7 mouse cellular contexts compared by ENCODE assay signal in the genomic region with DNA sequence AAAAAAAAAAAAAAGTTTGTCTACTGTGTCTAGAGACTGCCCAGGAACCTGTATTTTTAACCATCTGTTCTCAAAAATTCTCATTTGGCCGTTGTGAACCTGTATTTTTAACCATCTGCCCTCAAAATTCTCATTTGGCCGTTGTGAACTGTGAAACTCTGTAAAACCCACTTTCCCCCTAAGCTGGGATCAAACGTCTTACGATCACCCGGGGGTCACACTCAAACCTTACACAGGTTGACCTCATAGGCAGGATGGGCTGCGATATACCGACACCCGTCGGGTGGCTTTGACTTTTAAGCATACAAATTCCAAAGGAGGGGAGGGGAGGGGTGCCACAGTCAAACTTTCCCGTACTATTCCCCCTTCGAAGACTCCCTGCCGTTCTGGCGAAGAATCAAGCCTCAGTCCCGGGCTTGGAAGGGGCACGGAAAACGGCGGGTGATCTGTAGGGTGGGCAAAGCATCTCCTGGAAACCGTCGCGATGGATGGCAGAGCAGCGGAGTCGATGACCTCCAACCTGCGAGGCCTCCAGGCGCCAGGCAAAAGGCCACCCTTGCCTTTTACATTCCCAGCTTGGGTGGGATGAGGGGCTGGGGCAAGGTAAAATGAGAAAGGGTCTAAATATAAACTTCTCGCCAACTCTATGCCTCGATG. TPM values are rescaled to one million over a fixed set of nuclear protein-coding genes. Genes with fewer than 3 reads are reported as not detected.
DNase-seq lines count a peak whose midpoint lies in the region; ATAC-seq lines count a peak whose summit lies in the region.

No protein-coding gene starts in this region.

- H3K9ac ChIP-seq in lung, embryonic 16.5 days (ENCODE audit: low read length): peak overlapping the region; percentile 98
- peak overlapping the region; percentile 96 for H3K9ac ChIP-seq in heart, embryonic 13.5 days
- peak overlapping the region; percentile 98 for H3K9ac ChIP-seq in liver, embryonic 11.5 days (ENCODE audit: low read depth, low read length)
- peak overlapping the region; percentile 99 for H3K9ac ChIP-seq in stomach, embryonic 16.5 days (ENCODE audit: low read length)

- under 1% methylated on average over 26 of the region's 26 CpGs for WGBS in lung, embryonic 16.5 days
- WGBS in heart, embryonic 13.5 days: 2% methylated on average over 26 of the region's 26 CpGs
- 1% methylated on average over 26 of the region's 26 CpGs for WGBS in liver, embryonic 11.5 days
- WGBS in stomach, embryonic 16.5 days: under 1% methylated on average over 26 of the region's 26 CpGs

- peak overlapping the region; percentile 89 for H3K27ac ChIP-seq in lung, embryonic 16.5 days (ENCODE audit: low read length)
- H3K27ac ChIP-seq in heart, embryonic 13.5 days (replicated peaks): peak overlapping the region; percentile 89
- H3K27ac ChIP-seq in liver, embryonic 11.5 days (ENCODE audit: low read depth, low read length): peak overlapping the region; percentile 89
- peak overlapping the region; percentile 94 for H3K27ac ChIP-seq in stomach, embryonic 16.5 days (ENCODE audit: low read length)

- no peak for ATAC-seq in lung, embryonic 16.5 days (ENCODE audit: low read depth)
- ATAC-seq in heart, embryonic 13.5 days (ENCODE audit: extremely low read depth, insufficient number of reproducible peaks, low FRiP score, low TSS enrichment): no peak
- ATAC-seq in liver, embryonic 11.5 days (replicated peaks; ENCODE audit: low FRiP score): no peak
- ATAC-seq in stomach, embryonic 16.5 days (ENCODE audit: insufficient read depth, low FRiP score): no peak

- H3K27me3 ChIP-seq in lung, embryonic 16.5 days (ENCODE audit: control insufficient read depth, insufficient read depth, low read depth, low read length): no peaks in the 10 kb centered on the region
- no peaks in the 10 kb centered on the region for H3K27me3 ChIP-seq in heart, embryonic 13.5 days (replicated peaks)
- H3K27me3 ChIP-seq in liver, embryonic 11.5 days (replicated peaks; ENCODE audit: control insufficient read depth, insufficient read depth, low read length): no peaks in the 10 kb centered on the region
- H3K27me3 ChIP-seq in stomach, embryonic 16.5 days (ENCODE audit: control insufficient read depth, insufficient read depth, low read length): no peaks in the 10 kb centered on the region

- peak overlapping the region; percentile 78 for H3K4me2 ChIP-seq in lung, embryonic 16.5 days (ENCODE audit: low read depth, low read length)
- peak overlapping the region; percentile 82 for H3K4me2 ChIP-seq in heart, embryonic 13.5 days
- H3K4me2 ChIP-seq in liver, embryonic 11.5 days: peak overlapping the region; percentile 94
- peak overlapping the region; percentile 72 for H3K4me2 ChIP-seq in stomach, embryonic 16.5 days (ENCODE audit: low read depth, low read length)

- peaks cover 53% of the 10 kb centered on the region for H3K4me1 ChIP-seq in lung, embryonic 16.5 days (replicated peaks; ENCODE audit: control insufficient read depth, insufficient read depth, low read length)
- H3K4me1 ChIP-seq in heart, embryonic 13.5 days: peaks cover 60% of the 10 kb centered on the region
- H3K4me1 ChIP-seq in liver, embryonic 11.5 days (replicated peaks; ENCODE audit: control insufficient read depth, insufficient read depth, low read length): peaks cover 56% of the 10 kb centered on the region
- peaks cover 47% of the 10 kb centered on the region for H3K4me1 ChIP-seq in stomach, embryonic 16.5 days (ENCODE audit: control insufficient read depth, insufficient read depth, low read length)

- H3K9me3 ChIP-seq in lung, embryonic 16.5 days (ENCODE audit: control insufficient read depth, low read length): no peaks in the 10 kb centered on the region
- no peaks in the 10 kb centered on the region for H3K9me3 ChIP-seq in heart, embryonic 13.5 days
- H3K9me3 ChIP-seq in liver, embryonic 11.5 days (ENCODE audit: control insufficient read depth, low read length): no peaks in the 10 kb centered on the region
- no peaks in the 10 kb centered on the region for H3K9me3 ChIP-seq in stomach, embryonic 16.5 days (replicated peaks; ENCODE audit: control insufficient read depth, low read length)

- no peak for DNase-seq in lung, adult 18-20 months
- DNase-seq in c-Kit-positive CD71-positive TER-119-negative erythroid progenitor cells, embryonic 14.5 days (ENCODE audit: low read depth): peak; percentile 34
- DNase-seq in liver, embryonic 11.5 days (ENCODE audit: low spot score): peak; percentile 62
- DNase-seq in frontal cortex, postnatal 14 days (ENCODE audit: low spot score in 2 of 2): no peak

- no peaks in the 10 kb centered on the region for H3K36me3 ChIP-seq in lung, embryonic 16.5 days (ENCODE audit: control insufficient read depth, insufficient read depth, low read length)
- peaks cover 7% of the 10 kb centered on the region; the same call in 1 of the 2 replicates for H3K36me3 ChIP-seq in heart, embryonic 13.5 days
- H3K36me3 ChIP-seq in liver, embryonic 11.5 days (ENCODE audit: control insufficient read depth, insufficient read depth, low read length): no peaks in the 10 kb centered on the region
- H3K36me3 ChIP-seq in stomach, embryonic 16.5 days (ENCODE audit: control insufficient read depth, insufficient read depth, low read length): no peaks in the 10 kb centered on the region

- H3K4me3 ChIP-seq in lung, embryonic 16.5 days (ENCODE audit: low read length): peak overlapping the region; percentile 93
- peak overlapping the region; percentile 78 for H3K4me3 ChIP-seq in heart, embryonic 13.5 days
- H3K4me3 ChIP-seq in liver, embryonic 11.5 days (ENCODE audit: low read depth, low read length): peak overlapping the region; percentile 99
- peak overlapping the region; percentile 100 for H3K4me3 ChIP-seq in stomach, embryonic 16.5 days (replicated peaks; ENCODE audit: low read length)

RNA-seq across cellular contexts. Expression of a gene that starts 0.9 kb away (rescaled TPM):
- polyA plus RNA-seq in lung, embryonic 16.5 days (2015; fragmentation: Nextera tagmentation; extraction: Ambion mirVana): 58.9 and 62.1 TPM in 2 replicates
- polyA plus RNA-seq in heart, embryonic 13.5 days (2015; fragmentation: Nextera tagmentation; extraction: Ambion mirVana): 65.8 and 71.6 TPM in 2 replicates
- 56.2 and 59.5 TPM in 2 replicates for polyA plus RNA-seq in liver, embryonic 11.5 days (2014; fragmentation: Nextera tagmentation; extraction: Ambion mirVana)
- polyA plus RNA-seq in stomach, embryonic 16.5 days (2015; fragmentation: Nextera tagmentation; extraction: Ambion mirVana): 66.2 and 68.8 TPM in 2 replicates

RNA-seq across cellular contexts. Expression of a gene that starts 22.3 kb away (rescaled TPM):
- 34.3 and 35.2 TPM in 2 replicates for polyA plus RNA-seq in lung, embryonic 16.5 days (2015; fragmentation: Nextera tagmentation; extraction: Ambion mirVana)
- polyA plus RNA-seq in heart, embryonic 13.5 days (2015; fragmentation: Nextera tagmentation; extraction: Ambion mirVana): 17.3 and 18.5 TPM in 2 replicates
- 26.8 and 27.3 TPM in 2 replicates for polyA plus RNA-seq in liver, embryonic 11.5 days (2014; fragmentation: Nextera tagmentation; extraction: Ambion mirVana)
- polyA plus RNA-seq in stomach, embryonic 16.5 days (2015; fragmentation: Nextera tagmentation; extraction: Ambion mirVana): 22.2 and 25.4 TPM in 2 replicates

RNA-seq across cellular contexts. Expression of a gene that starts 37.1 kb away (rescaled TPM):
- polyA plus RNA-seq in lung, embryonic 16.5 days (2015; fragmentation: Nextera tagmentation; extraction: Ambion mirVana): 1.3 and 1.6 TPM in 2 replicates
- polyA plus RNA-seq in heart, embryonic 13.5 days (2015; fragmentation: Nextera tagmentation; extraction: Ambion mirVana): 0.53 and 0.60 TPM in 2 replicates
- polyA plus RNA-seq in liver, embryonic 11.5 days (2014; fragmentation: Nextera tagmentation; extraction: Ambion mirVana): 0.89 and 1.4 TPM in 2 replicates
- 0.65 and 1.4 TPM in 2 replicates for polyA plus RNA-seq in stomach, embryonic 16.5 days (2015; fragmentation: Nextera tagmentation; extraction: Ambion mirVana)

RNA-seq across cellular contexts. Expression of a gene that starts 37.9 kb away (rescaled TPM):
- 64.5 and 69.2 TPM in 2 replicates for polyA plus RNA-seq in lung, embryonic 16.5 days (2015; fragmentation: Nextera tagmentation; extraction: Ambion mirVana)
- 103 and 112 TPM in 2 replicates for polyA plus RNA-seq in heart, embryonic 13.5 days (2015; fragmentation: Nextera tagmentation; extraction: Ambion mirVana)
- polyA plus RNA-seq in liver, embryonic 11.5 days (2014; fragmentation: Nextera tagmentation; extraction: Ambion mirVana): 35.5 and 37.4 TPM in 2 replicates
- 50.8 and 53.3 TPM in 2 replicates for polyA plus RNA-seq in stomach, embryonic 16.5 days (2015; fragmentation: Nextera tagmentation; extraction: Ambion mirVana)

RNA-seq across cellular contexts. Expression of a gene that starts 59.0 kb away (rescaled TPM):
- 23.2 and 25.4 TPM in 2 replicates for polyA plus RNA-seq in lung, embryonic 16.5 days (2015; fragmentation: Nextera tagmentation; extraction: Ambion mirVana)
- 16.7 and 18.7 TPM in 2 replicates for polyA plus RNA-seq in heart, embryonic 13.5 days (2015; fragmentation: Nextera tagmentation; extraction: Ambion mirVana)
- polyA plus RNA-seq in liver, embryonic 11.5 days (2014; fragmentation: Nextera tagmentation; extraction: Ambion mirVana): 19.5 and 25.1 TPM in 2 replicates
- polyA plus RNA-seq in stomach, embryonic 16.5 days (2015; fragmentation: Nextera tagmentation; extraction: Ambion mirVana): 20.2 and 27.8 TPM in 2 replicates

Comparison
In these comparisons a context has a peak if more than half of its experiments do, and no peak if none do; other contexts are left out.
1. DNase-seq: peak in c-Kit-positive CD71-positive TER-119-negative erythroid progenitor cells, embryonic 14.5 days (single experiment) and liver, embryonic 11.5 days (single experiment); none in lung, adult 18-20 months (0 of 2) and frontal cortex, postnatal 14 days (0 of 2).
2. Peak in every context shown above with its lines, with median percentiles within 50 percentile points of each other: H3K27ac ChIP-seq, H3K4me2 ChIP-seq, H3K4me3 ChIP-seq and H3K9ac ChIP-seq.